Mouse (Mus musculus) MEL (cell line): ENCODE measurements at regions not wholly inside any gene's neighbourhood (a gene's known extent, or its start where the extent isn't known, plus 50 kb on each side); places are given as distances from the start of the nearest gene placed in this dataset.

Source experiments
- DNase-seq: peaks from one replicate; pipeline ENCODE4 v3.0.0; 2011; ENCODE audit warnings: low read depth, low spot score
- H3K27ac ChIP-seq: 2 replicates; pipeline ENCODE4 v1.5.1; 2012; ENCODE audit warnings: low read depth, mild to moderate bottlenecking, control low read depth, low read length, moderate library complexity; ENCODE audit not compliant: control insufficient read depth
- H3K27me3 ChIP-seq, 2 experiments: fragments of 150-350 bp in 1 of 2; sonication (generic) in 1 of 2; 2 replicates each; pipeline ENCODE4 v1.6.1; 2012; ENCODE audit warnings: low read length in 2 of 2, mild to moderate bottlenecking in 2 of 2, improper control_type of control experiment in 1 of 2, moderate library complexity in 1 of 2; ENCODE audit not compliant: insufficient read depth in 2 of 2, control insufficient read depth in 1 of 2
- H3K36me3 ChIP-seq, 2 experiments: 2 replicates each; pipeline ENCODE4 v1.6.1; 2012 to 2014; ENCODE audit warnings: low read length in 2 of 2, improper control_type of control experiment in 1 of 2, inconsistent platforms in 1 of 2, mild to moderate bottlenecking in 1 of 2; ENCODE audit not compliant: insufficient read depth in 2 of 2, control insufficient read depth in 1 of 2
- H3K4me1 ChIP-seq, 2 experiments: fragments of 150-350 bp in 1 of 2; sonication (generic) in 1 of 2; 2 replicates each; pipeline ENCODE4 v1.6.1; 2012; ENCODE audit warnings: low read length in 2 of 2, improper control_type of control experiment in 1 of 2, mild to moderate bottlenecking in 1 of 2; ENCODE audit not compliant: insufficient read depth in 2 of 2, control insufficient read depth in 1 of 2
- H3K4me3 ChIP-seq, 2 experiments: fragments of 150-350 bp in 1 of 2; sonication (generic) in 1 of 2; 2 replicates each; pipeline ENCODE4 v1.5.1; 2012; ENCODE audit warnings: low read depth in 2 of 2, low read length in 2 of 2, mild to moderate bottlenecking in 2 of 2, moderate library complexity in 2 of 2, control low read depth in 1 of 2, improper control_type of control experiment in 1 of 2; ENCODE audit not compliant: control insufficient read depth in 1 of 2, insufficient read depth in 1 of 2
- H3K79me2 ChIP-seq: 2 replicates; pipeline ENCODE4 v1.6.1; 2012; ENCODE audit warnings: mild to moderate bottlenecking, low read length, moderate library complexity; ENCODE audit not compliant: control insufficient read depth, poor library complexity, insufficient read depth
- H3K9ac ChIP-seq: 2 replicates; pipeline ENCODE4 v1.6.1; 2012; ENCODE audit warnings: low read depth, mild to moderate bottlenecking, control low read depth, low read length, moderate library complexity; ENCODE audit not compliant: control insufficient read depth, poor library complexity, severe bottlenecking
- H3K9me3 ChIP-seq: fragments of 150-350 bp; sonication (generic); replicated peaks from 2 replicates; pipeline ENCODE4 v1.6.1; 2012; ENCODE audit warnings: mild to moderate bottlenecking, low read length, improper control_type of control experiment, moderate library complexity; ENCODE audit not compliant: insufficient read depth
- CHD1 ChIP-seq: IDR thresholded peaks from 2 replicates; pipeline ENCODE4 v1.6.1; 2012; ENCODE audit warnings: low read depth, mild to moderate bottlenecking, inconsistent platforms, low read length, improper control_type of control experiment
- E2F4 ChIP-seq: IDR thresholded peaks from 2 replicates; pipeline ENCODE4 v1.6.1; 2011; ENCODE audit warnings: low read depth, low read length, improper control_type of control experiment, borderline replicate concordance
- EP300 ChIP-seq, 2 experiments: IDR thresholded peaks; 2 replicates each; pipeline ENCODE4 v1.6.1; 2011; ENCODE audit warnings: improper control_type of control experiment in 2 of 2, low read length in 2 of 2, low read depth in 1 of 2, mild to moderate bottlenecking in 1 of 2
- HCFC1 ChIP-seq: IDR thresholded peaks from 2 replicates; pipeline ENCODE4 v1.6.1; 2012; ENCODE audit warnings: low read depth, mild to moderate bottlenecking, inconsistent platforms, low read length, improper control_type of control experiment, moderate library complexity
- MAFK ChIP-seq: IDR thresholded peaks from 2 replicates; pipeline ENCODE4 v1.6.1; 2011; ENCODE audit warnings: low read depth, mild to moderate bottlenecking, low read length, improper control_type of control experiment, borderline replicate concordance
- MEF2A ChIP-seq: IDR thresholded peaks from 2 replicates; pipeline ENCODE4 v1.6.1; 2014; ENCODE audit warnings: low read depth, mild to moderate bottlenecking, inconsistent platforms, low read length, improper control_type of control experiment; ENCODE audit not compliant: poor library complexity, insufficient replicate concordance, severe bottlenecking; ENCODE audit errors: extremely low read depth
- POLR2AphosphoS5 ChIP-seq: IDR thresholded peaks from 2 replicates; pipeline ENCODE4 v1.6.1; 2012; ENCODE audit warnings: low read depth, borderline replicate concordance, mild to moderate bottlenecking, inconsistent platforms, low read length, moderate library complexity, mixed read lengths
- RCOR1 ChIP-seq: IDR thresholded peaks from 2 replicates; pipeline ENCODE4 v1.6.1; 2012; ENCODE audit warnings: low read depth, mild to moderate bottlenecking, inconsistent platforms, low read length, improper control_type of control experiment
- SMC3 ChIP-seq: IDR thresholded peaks from 2 replicates; pipeline ENCODE4 v1.6.1; 2011; ENCODE audit warnings: low read depth, low read length, improper control_type of control experiment
- TAL1 ChIP-seq: IDR thresholded peaks from 2 replicates; pipeline ENCODE4 v1.6.1; 2012; ENCODE audit warnings: mild to moderate bottlenecking, inconsistent platforms, low read length, moderate library complexity, mixed read lengths
- TCF12 ChIP-seq: IDR thresholded peaks from 2 replicates; pipeline ENCODE4 v1.6.1; 2014; ENCODE audit warnings: low read depth, mild to moderate bottlenecking, inconsistent platforms, low read length, improper control_type of control experiment, moderate library complexity
- USF1 ChIP-seq: IDR thresholded peaks from 2 replicates; pipeline ENCODE4 v1.6.1; 2014; ENCODE audit warnings: low read depth, mild to moderate bottlenecking, inconsistent platforms, low read length, improper control_type of control experiment, moderate library complexity
- USF2 ChIP-seq, 2 experiments: IDR thresholded peaks; 2 replicates each; pipeline ENCODE4 v1.6.1; 2011 to 2012; ENCODE audit warnings: improper control_type of control experiment in 2 of 2, low read length in 2 of 2, borderline replicate concordance in 1 of 2, inconsistent platforms in 1 of 2, low read depth in 1 of 2, mild to moderate bottlenecking in 1 of 2; ENCODE audit not compliant: insufficient read depth in 1 of 2
- ZC3H11A ChIP-seq: IDR thresholded peaks from 2 replicates; pipeline ENCODE4 v1.6.1; 2012; ENCODE audit warnings: low read depth, mild to moderate bottlenecking, inconsistent platforms, low read length, improper control_type of control experiment
- ZMIZ1 ChIP-seq: IDR thresholded peaks from 2 replicates; pipeline ENCODE4 v1.6.1; 2012; ENCODE audit warnings: low read depth, mild to moderate bottlenecking, inconsistent platforms, low read length, improper control_type of control experiment, moderate library complexity
- ZNF384 ChIP-seq: IDR thresholded peaks from 2 replicates; pipeline ENCODE4 v1.6.1; 2012; ENCODE audit warnings: low read depth, mild to moderate bottlenecking, inconsistent platforms, low read length, improper control_type of control experiment

DNA sequence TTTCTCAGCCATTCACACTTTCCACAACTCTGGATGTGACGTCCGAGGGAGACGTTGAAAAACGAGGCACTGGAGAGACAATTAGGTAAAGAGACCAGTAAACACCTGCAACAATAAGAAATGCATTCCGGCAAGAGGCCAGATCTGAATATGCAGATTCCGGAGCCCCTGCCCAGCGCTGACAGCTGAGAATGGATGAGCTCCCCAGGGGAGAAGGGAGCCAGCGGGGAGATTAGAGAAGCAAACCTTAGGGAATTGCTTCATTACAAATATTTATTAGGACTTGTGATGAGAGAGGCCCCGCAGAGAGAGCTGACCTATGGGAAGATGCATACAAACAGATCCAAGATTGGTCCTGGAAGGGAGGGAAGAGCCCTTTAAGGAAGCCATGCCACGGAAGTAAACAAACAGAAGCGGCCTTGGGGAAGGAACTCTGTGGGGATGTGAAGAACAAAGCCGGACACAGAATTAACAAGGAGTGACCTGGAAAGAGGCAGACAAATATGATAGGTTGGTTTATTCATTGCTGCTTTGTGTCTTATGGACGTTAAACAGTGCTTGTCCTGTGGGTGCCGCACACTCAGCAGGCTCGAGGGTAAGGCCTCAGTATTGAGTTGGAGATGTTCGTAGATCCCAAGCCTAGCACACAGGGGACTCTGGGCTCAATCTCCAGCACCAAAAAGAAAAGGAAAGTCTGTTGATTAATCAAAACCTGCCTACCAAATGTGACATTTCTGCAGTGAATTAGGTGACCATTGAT is 121.7 kb upstream of the Nebl start:
- H3K27me3 ChIP-seq = no peaks in the 10 kb centered on the region
- H3K4me3 ChIP-seq = no peak overlapping the region
- no peak for TF ChIP-seq MEF2A
- TF ChIP-seq CHD1 = no peak
- TF ChIP-seq EP300 (IDR thresholded peaks at IDR 0.05; ENCODE audit: low read depth in 1 of 2, low read length in 2 of 2) = no peak
- TF ChIP-seq ZC3H11A = no peak
- no peak for TF ChIP-seq SMC3
- no peak for TF ChIP-seq POLR2AphosphoS5
- no peak for TF ChIP-seq MAFK
- TF ChIP-seq USF2 (IDR thresholded peaks at IDR 0.05; ENCODE audit: borderline replicate concordance in 1 of 2, insufficient read depth in 1 of 2, low read depth in 1 of 2, low read length in 2 of 2) = no peak
- TF ChIP-seq ZNF384 = no peak
- no peak for TF ChIP-seq E2F4
- TF ChIP-seq TAL1 = no peak
- no peak for TF ChIP-seq RCOR1
- no peak for TF ChIP-seq USF1
- no peak for TF ChIP-seq HCFC1
- no peaks in the 10 kb centered on the region for H3K9me3 ChIP-seq
- no peaks in the 10 kb centered on the region for H3K79me2 ChIP-seq
- no peaks in the 10 kb centered on the region for H3K36me3 ChIP-seq
- no peak overlapping the region for H3K9ac ChIP-seq
- no peak for DNase-seq
- no peaks in the 10 kb centered on the region for H3K4me1 ChIP-seq
- H3K27ac ChIP-seq = no peak overlapping the region

DNA sequence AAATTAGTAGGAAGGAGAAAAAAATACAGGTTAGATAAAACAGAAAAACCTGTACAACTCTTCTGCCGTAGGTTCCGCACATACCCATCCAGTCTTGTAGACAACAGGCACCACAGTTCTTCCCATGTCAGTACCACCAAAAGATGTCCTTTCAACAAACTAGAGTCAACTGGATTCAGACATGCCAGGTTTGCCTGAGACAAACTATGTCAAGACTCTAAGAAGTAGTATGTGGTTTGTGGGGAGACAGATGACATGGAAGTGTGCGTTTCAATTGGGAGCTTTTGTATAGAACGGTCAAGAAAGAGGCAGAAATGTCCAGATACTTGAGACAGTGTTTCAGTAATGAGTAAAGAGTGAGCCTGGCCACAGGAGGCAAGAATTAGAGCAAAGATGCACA is 119.5 kb upstream of the Nebl start:
- no peak for DNase-seq
- Histone ChIP-seq H3K79me2 (no peaks in the 10 kb centered on the region), H3K27ac (no peak overlapping the region), H3K9me3 (no peaks in the 10 kb centered on the region), H3K36me3 (no peaks in the 10 kb centered on the region), H3K9ac (no peak overlapping the region), H3K4me3 (no peak overlapping the region), H3K4me1 (no peaks in the 10 kb centered on the region), H3K27me3 (no peaks in the 10 kb centered on the region)
- TF ChIP-seq ZMIZ1 (no peak), RCOR1 (no peak), USF2 (IDR thresholded peaks at IDR 0.05; ENCODE audit: borderline replicate concordance in 1 of 2, insufficient read depth in 1 of 2, low read depth in 1 of 2, low read length in 2 of 2) (no peak), TCF12 (no peak), POLR2AphosphoS5 (no peak), CHD1 (no peak)
